Mouse (Mus musculus) testis, adult 2 months (tissue): ENCODE measurements around the gene Nras. TPM values are rescaled to one million over a fixed set of nuclear protein-coding genes. Genes with fewer than 3 reads are reported as not detected.

Source experiments
- H3K27ac ChIP-seq: fragments of 200-500 bp; 2 replicates; pipeline ENCODE4 v1.5.1; 2012; ENCODE audit warnings: low read depth, low read length; ENCODE audit not compliant: control insufficient read depth, insufficient read depth
- H3K27me3 ChIP-seq: fragments of 200-500 bp; 2 replicates; pipeline ENCODE4 v1.6.1; 2012; ENCODE audit warnings: mild to moderate bottlenecking, low read length, moderate library complexity; ENCODE audit not compliant: control insufficient read depth, insufficient read depth
- H3K36me3 ChIP-seq: fragments of 200-500 bp; 2 replicates; pipeline ENCODE4 v1.6.1; 2012; ENCODE audit warnings: mild to moderate bottlenecking, low read length; ENCODE audit not compliant: control insufficient read depth, insufficient read depth
- H3K4me1 ChIP-seq: fragments of 200-500 bp; 2 replicates; pipeline ENCODE4 v1.6.1; 2012; ENCODE audit warnings: low read length; ENCODE audit not compliant: control insufficient read depth, insufficient read depth
- H3K4me3 ChIP-seq: fragments of 200-500 bp; 2 replicates; pipeline ENCODE4 v1.5.1; 2012; ENCODE audit warnings: low read depth, mild to moderate bottlenecking, low read length, moderate library complexity, mixed read lengths; ENCODE audit not compliant: control insufficient read depth
- CTCF ChIP-seq: fragments of 200-500 bp; IDR thresholded peaks from 2 replicates; pipeline ENCODE4 v1.5.1; 2012; ENCODE audit warnings: low read depth, mild to moderate bottlenecking, inconsistent platforms, low read length, moderate library complexity; ENCODE audit not compliant: control insufficient read depth, insufficient read depth, insufficient replicate concordance
- POLR2A ChIP-seq: fragments of 200-500 bp; IDR thresholded peaks from 2 replicates; pipeline ENCODE4 v1.6.1; 2012; ENCODE audit warnings: low read depth, mild to moderate bottlenecking, inconsistent platforms, low read length, moderate library complexity; ENCODE audit not compliant: control insufficient read depth
- polyA plus RNA-seq: library from polyadenylated mRNA; depleted of rRNA; stranded (reverse); fragments of >200 nt; gene quantifications from 2 replicates; pipeline ENCODE4 v1.2.3, GENCODE M21; 2012; rRNA removed

Gene Nras
- polyA plus RNA-seq, 1 experiment, result 72.3 TPM

- Histone ChIP-seq H3K4me3 (no peak overlapping the region), H3K27ac (no peak overlapping the region), H3K4me1 (no peaks in the 10 kb centered on the region), H3K36me3 (no peaks in the 10 kb centered on the region), H3K27me3 (no peaks in the 10 kb centered on the region)
- TF ChIP-seq CTCF (no peak), POLR2A (no peak)
These were observed 54.1 kb downstream of the Nras start for GRCm38 (mm10) chr3:103112216-103112615.

Other genes starting within 250 kb of the Nras start
- 28.9 and 33.5 TPM in 2 replicates for gene Sycp1, start 122.2 kb upstream of the Nras start, polyA plus RNA-seq
- gene Nr1h5, start 94.2 kb upstream of the Nras start, polyA plus RNA-seq, result 0.40 and 0.43 TPM in 2 replicates
- 10.2 and 16.3 TPM in 2 replicates for gene Sike1, start 62.6 kb upstream of the Nras start, polyA plus RNA-seq
- 86.3 and 110 TPM in 2 replicates for gene Csde1, start 37.9 kb upstream of the Nras start, polyA plus RNA-seq
- 1.3 and 1.5 TPM in 2 replicates for gene Ampd1, start 15.7 kb downstream of the Nras start, polyA plus RNA-seq
- gene Dennd2c, start 44.3 kb downstream of the Nras start, polyA plus RNA-seq, result 0.88 and 1.1 TPM in 2 replicates
- gene Bcas2, start 113.4 kb downstream of the Nras start, polyA plus RNA-seq, result 72.6 and 82.1 TPM in 2 replicates
- gene Trim33, start 221.0 kb downstream of the Nras start, polyA plus RNA-seq, result 20.6 and 26.0 TPM in 2 replicates